Mouse (Mus musculus) thymus, postnatal 0 days (tissue): ENCODE measurements around the gene Hs3st4. TPM values are rescaled to one million over a fixed set of nuclear protein-coding genes. Genes with fewer than 3 reads are reported as not detected.

ENCODE experiments used
- DNase-seq: peaks from one replicate; pipeline ENCODE4 v3.0.0-alpha.2; 2015; ENCODE audit warnings: low spot score
- polyA plus RNA-seq: library from polyadenylated mRNA; unstranded; fragments of >200 nt; fragmentation: Nextera tagmentation; extraction: Ambion mirVana; gene quantifications from 2 replicates; pipeline ENCODE4 v1.2.1, GENCODE M21; 2015

The Hs3st4 gene
- polyA plus RNA-seq, 1 experiment from 2014 or later = not detected

DNA sequence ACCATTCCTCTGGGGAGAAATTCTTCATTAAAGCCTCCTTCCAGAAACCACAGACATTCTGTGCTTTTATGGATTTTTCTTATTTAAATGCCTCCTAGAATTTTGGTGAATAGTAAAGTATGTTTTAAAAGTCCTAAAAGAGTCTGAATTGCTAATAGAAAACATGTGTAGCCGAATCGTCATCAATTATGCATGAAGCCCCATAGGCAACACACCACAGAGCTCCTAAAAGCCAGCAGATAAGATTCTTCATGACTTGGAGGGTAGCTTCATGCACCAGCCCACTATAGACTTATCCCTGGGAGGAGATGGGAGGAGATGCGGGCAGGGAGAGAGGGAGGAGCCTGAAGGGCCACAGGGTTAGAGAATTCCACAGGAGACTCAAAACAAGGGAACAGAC is 358.8 kb downstream of the Hs3st4 start:
- DNase-seq = no peak

DNA sequence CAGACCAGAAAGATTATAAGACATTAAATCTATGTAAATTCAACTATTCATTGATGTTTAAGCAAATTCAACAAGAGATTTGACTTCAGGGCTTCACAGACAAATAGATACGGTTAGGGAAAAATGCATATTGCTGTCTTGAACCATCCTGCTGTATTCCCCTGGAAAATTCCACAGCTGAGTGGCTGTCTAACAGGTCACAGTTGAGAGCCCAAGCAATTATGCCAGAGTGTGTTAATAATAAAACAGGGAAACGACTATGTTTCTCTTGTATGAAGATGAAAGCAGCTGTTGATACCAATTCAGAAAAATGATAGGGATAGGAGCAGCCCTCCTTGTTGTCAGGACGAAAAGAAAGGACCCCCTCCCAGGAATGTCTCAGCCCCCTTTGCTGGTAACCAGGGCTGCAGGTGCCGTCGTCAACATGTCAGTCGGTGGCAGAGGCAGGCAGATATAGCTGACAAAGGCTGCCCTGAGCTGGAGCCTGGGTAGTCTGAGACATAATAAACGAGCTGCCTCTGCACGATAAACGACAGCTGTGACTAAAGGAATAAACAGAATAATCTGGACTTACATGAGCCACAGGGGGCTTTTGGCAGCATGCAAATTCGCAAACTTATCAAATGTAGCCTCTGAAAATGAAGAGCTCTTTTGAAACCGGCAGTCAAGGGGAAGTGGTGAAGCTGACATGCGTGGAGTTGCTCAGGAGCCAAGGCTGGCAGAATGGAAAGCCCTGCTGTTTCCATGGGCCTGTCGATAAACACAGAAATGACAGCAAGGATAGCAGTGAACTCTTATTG is 364.7 kb downstream of the Hs3st4 start:
- no peak for DNase-seq

- no peak for DNase-seq
These were observed 371.4 kb downstream of the Hs3st4 start for GRCm38 (mm10) chr7:124354035-124354434.

- DNase-seq = no peak
These were observed 375.4 kb downstream of the Hs3st4 start for GRCm38 (mm10) chr7:124358068-124358467.

GRCm38 (mm10) chr7:124359836-124360235 is 377.2 kb downstream of the Hs3st4 start:
- DNase-seq = no peak

DNA sequence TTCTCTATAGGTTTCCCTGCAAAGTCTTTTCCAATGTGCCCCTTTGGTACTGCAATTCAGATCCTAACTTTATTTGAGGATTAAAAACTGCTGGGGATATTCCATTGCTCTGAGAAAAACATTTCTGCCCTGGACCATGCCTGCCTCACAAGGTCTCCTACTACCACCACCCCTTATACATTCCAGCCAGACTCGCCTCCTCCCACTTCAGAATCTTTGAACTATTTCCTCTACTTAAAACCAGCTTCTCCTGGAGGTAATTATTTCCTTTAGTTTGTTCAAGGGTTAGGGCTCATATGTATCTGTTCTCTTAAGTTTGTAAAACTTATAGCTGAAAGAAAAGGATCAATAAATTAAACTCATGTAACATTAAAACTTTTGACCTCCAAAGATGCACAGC is 389.6 kb downstream of the Hs3st4 start:
- DNase-seq = no peak

DNA sequence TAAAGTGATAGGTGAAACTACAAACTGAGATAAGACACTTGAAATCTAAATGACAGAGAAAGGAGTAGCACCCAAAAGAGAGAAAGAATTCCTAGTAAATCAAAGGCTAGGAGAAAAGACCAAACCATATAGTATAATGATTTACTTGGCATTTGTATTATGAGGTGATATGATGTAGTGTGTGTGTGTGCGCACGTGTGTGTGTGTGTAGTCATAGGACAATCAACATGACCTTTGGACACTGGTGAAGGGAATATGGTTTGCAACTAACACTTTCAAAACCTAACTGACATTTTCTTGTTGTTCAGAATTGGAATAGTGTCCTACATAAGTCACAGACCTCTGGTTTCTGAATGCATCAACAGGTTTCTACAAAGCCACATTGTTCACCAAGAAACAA is 390.0 kb downstream of the Hs3st4 start:
- no peak for DNase-seq

DNA sequence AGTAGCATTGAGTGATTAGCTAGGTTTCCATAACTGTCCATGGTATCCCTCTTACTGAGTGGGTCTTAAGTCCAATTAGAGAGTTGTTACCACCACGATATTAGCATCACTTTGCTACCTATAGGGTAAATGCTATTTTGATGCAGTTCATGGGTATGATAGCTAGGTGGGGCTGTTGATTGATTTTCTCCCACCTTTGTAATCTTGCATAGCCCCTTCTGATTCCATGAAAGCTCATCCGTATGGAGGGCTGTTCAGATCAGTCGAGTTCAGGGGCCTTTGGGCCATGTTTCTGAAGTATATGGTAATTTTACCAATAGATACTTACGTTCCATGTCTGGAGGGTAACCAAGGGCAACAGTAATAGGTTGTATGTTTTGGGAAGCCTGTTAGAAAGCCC is 400.8 kb downstream of the Hs3st4 start:
- DNase-seq = no peak

- DNase-seq = no peak
These were observed 416.5 kb downstream of the Hs3st4 start for GRCm38 (mm10) chr7:124399184-124399583.

- no peak for DNase-seq
These were observed 444.3 kb downstream of the Hs3st4 start for GRCm38 (mm10) chr7:124426951-124427350.
